Mouse (Mus musculus) stomach, postnatal 0 days (tissue): Measurements from ENCODE around the gene Rpl9-ps1.

Experiments
- CTCF ChIP-seq: IDR thresholded peaks from 2 replicates; pipeline ENCODE4 v1.5.1; 2016; ENCODE audit warnings: antibody characterized with exemption, low read depth, mild to moderate bottlenecking, moderate library complexity
- EP300 ChIP-seq: optimal IDR thresholded peaks from 2 replicates; pipeline ENCODE3; 2016; ENCODE audit warnings: antibody characterized with exemption

DNA sequence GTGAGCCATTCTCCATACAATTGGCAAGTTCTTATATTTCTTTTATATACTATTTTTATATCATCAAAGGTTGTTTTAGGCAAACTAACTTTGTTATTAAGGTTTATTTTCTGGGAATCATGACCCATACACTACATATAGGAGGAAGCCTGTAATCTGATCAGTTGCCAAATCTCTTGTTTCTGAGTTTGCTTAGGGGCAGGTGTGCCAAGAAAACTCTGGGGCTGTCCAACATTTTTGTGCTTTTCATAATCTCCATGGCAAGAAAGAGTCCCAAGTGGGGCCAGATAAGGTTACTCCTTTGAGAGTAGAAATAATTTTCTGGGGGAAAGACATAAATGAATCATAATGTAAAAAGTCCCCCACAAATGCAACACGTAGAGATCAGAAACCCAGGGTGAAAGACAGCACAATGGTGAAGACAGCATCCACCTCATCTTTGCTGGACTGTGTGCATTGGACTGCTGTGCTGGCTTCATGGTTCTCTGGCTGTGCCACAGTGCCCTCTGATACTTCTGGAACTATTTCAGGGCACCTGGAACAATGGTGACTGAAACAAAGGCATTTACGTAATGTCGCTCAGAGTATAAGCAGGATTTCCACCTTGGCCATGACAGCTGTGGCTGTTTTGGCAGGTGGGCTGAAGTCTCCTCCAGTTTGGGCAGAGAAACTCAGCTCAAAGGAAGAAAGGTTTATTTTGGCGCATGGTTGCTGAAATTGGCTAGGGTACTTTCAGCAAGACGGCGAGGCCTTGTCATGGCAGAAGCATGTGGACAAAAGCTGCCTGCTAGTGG, 1.1 kb upstream of the Rpl9-ps1 start:
- no peak for TF ChIP-seq CTCF
- TF ChIP-seq EP300, result no peak
